Comparison of ENCODE assay signal across 8 mouse cellular contexts in the genomic region with DNA sequence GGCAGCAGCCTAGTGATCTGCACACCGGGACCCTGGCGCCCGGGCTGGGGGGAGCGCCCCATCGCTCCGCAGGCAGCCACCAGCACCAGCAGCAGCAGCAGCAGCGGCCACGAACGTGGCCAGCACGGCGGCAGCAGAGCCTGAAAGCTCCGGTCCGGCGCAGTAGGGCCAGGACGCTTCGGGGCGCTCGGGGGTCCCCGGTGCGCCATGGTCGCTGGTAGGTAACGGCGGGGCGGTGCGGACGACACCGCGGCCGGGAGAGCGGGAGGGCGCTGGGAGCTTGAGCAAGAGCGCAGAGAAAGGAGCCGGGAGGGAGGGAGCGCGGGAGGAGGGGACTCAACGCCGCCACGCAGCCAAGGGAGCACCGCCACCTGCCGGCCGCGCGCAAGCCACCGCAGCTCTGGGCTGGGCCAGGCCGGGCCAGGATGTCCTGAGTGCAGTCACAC. TPM values are rescaled to one million over a fixed set of nuclear protein-coding genes. Genes with fewer than 3 reads are reported as not detected.
DNase-seq lines count a peak whose midpoint lies in the region; ATAC-seq and TF ChIP-seq lines count a peak whose summit lies in the region.

A gene (minus strand): TSS at position 303 of the 446 bp plus-strand sequence.

- WGBS in hindbrain, embryonic 15.5 days = under 1% methylated on average over 42 of the region's 45 CpGs

- H3K9me3 ChIP-seq in hindbrain, embryonic 15.5 days = no peaks in the 10 kb centered on the region

- intact Hi-C loops in gastrocnemius, adult 2 months (cut with DNase I) = loop anchor here (1.0 to 2.0 kb wide), 3 partner anchors 75 to 415 kb away; no protein-coding TSS in a partner anchor

- no peaks in the 10 kb centered on the region for H3K36me3 ChIP-seq in hindbrain, embryonic 15.5 days

- peak within 1 kb of the TSS; percentile 98 for H3K4me2 ChIP-seq in hindbrain, embryonic 15.5 days

- H3K27me3 ChIP-seq in hindbrain, embryonic 15.5 days = peaks cover 12% of the 10 kb centered on the region; the same call in 1 of the 2 replicates

- peak; percentile 90 for TF ChIP-seq CTCF in gastrocnemius, adult 2 months (IDR thresholded peaks at IDR 0.05)

- peaks cover 47% of the 10 kb centered on the region for H3K4me1 ChIP-seq in hindbrain, embryonic 15.5 days (replicated peaks)

- DNase-seq in R1 (ENCODE audit: low read depth, low spot score) = peak; percentile 86
- DNase-seq in cerebellum, postnatal 36 days = peak; percentile 74 to 79
- DNase-seq in gastrocnemius, adult 2 months = peak; percentile 91
- DNase-seq in left cerebral cortex, adult 11 months (ENCODE audit: low spot score) = peak; percentile 76
- DNase-seq in lung, postnatal 36 days = peak; percentile 89
- peak; percentile 76 for DNase-seq in retina, postnatal 7 days (ENCODE audit: low read depth, low spot score)
- peak; percentile 78 to 82 for DNase-seq in urinary bladder, adult 18-20 months (ENCODE audit: low spot score in 2 of 2)

- peak within 1 kb of the TSS; percentile 70 for H3K27ac ChIP-seq in gastrocnemius, adult 2 months
- peak within 1 kb of the TSS; percentile 59 for H3K27ac ChIP-seq in hindbrain, embryonic 15.5 days (replicated peaks)

- H3K9ac ChIP-seq in hindbrain, embryonic 15.5 days = peak within 1 kb of the TSS; percentile 94

- ATAC-seq in hindbrain, embryonic 15.5 days (ENCODE audit: low FRiP score, low read depth) = peak; percentile 87

- H3K4me3 ChIP-seq in gastrocnemius, adult 2 months = peak within 1 kb of the TSS; percentile 81
- peak within 1 kb of the TSS; percentile 89 for H3K4me3 ChIP-seq in hindbrain, embryonic 15.5 days

RNA-seq across cellular contexts. Expression of the gene that starts here (rescaled TPM):
- 1 to 10 TPM in 1 of 2 experiments, under 1 TPM in 1; 0.94 to 2.3 TPM for total RNA-seq in gastrocnemius, adult 2 months (2021)
- polyA plus RNA-seq in hindbrain, embryonic 15.5 days (2015; fragmentation: Nextera tagmentation; extraction: Ambion mirVana) = 13.4 and 15.4 TPM in 2 replicates

Comparison
In these comparisons a context has a peak if more than half of its experiments do, and no peak if none do; other contexts are left out.
1. Peak in every context shown above with its lines: DNase-seq, ATAC-seq, H3K4me3 ChIP-seq and H3K27ac ChIP-seq.